In genomic region chr6:4521031-4521430, GRCm38 (mm10) we compare ENCODE assay signal across 20 mouse cellular contexts. TPM values are rescaled to one million over a fixed set of nuclear protein-coding genes. Genes with fewer than 3 reads are reported as not detected.
DNase-seq lines count a peak whose midpoint lies in the region; ATAC-seq lines count a peak whose summit lies in the region.
"Had no signal": no experiment of that assay in that cellular context is flagged by ENCODE, and none has a peak within 500 bp of the region (broad histone marks: within the 10 kb centered on the region; RNA-seq: fewer than 3 reads in every experiment).

No protein-coding gene starts in this region.

- no peak overlapping the region for H3K4me3 ChIP-seq in limb, embryonic 15.5 days
- H3K4me3 ChIP-seq in limb, embryonic 10.5 days: no peak overlapping the region
- H3K4me3 ChIP-seq in embryonic facial prominence, embryonic 14.5 days (ENCODE audit: low read depth, low read length): no peak overlapping the region
- H3K4me3 ChIP-seq: forebrain, embryonic 12.5 days; heart, embryonic 13.5 days; hindbrain, embryonic 15.5 days had no signal

- 70% methylated on average over 3 of the region's 3 CpGs for WGBS in limb, embryonic 15.5 days
- WGBS in limb, embryonic 10.5 days: 93% methylated on average over 3 of the region's 3 CpGs
- 66% methylated on average over 3 of the region's 3 CpGs for WGBS in embryonic facial prominence, embryonic 14.5 days

- no peak overlapping the region for H3K4me2 ChIP-seq in limb, embryonic 15.5 days
- H3K4me2 ChIP-seq in embryonic facial prominence, embryonic 14.5 days (ENCODE audit: low read depth, low read length): no peak overlapping the region
- H3K4me2 ChIP-seq: forebrain, embryonic 12.5 days; heart, embryonic 13.5 days; hindbrain, embryonic 15.5 days had no signal

- H3K27ac ChIP-seq in limb, embryonic 15.5 days: peak overlapping the region; percentile 79
- H3K27ac ChIP-seq in limb, embryonic 10.5 days: no peak overlapping the region
- H3K27ac ChIP-seq in embryonic facial prominence, embryonic 14.5 days (replicated peaks; ENCODE audit: low read depth, low read length): peak overlapping the region; percentile 49
- H3K27ac ChIP-seq: forebrain, embryonic 12.5 days; hindbrain, embryonic 15.5 days had no signal

- no peaks in the 10 kb centered on the region for H3K27me3 ChIP-seq in limb, embryonic 15.5 days
- no peaks in the 10 kb centered on the region for H3K27me3 ChIP-seq in limb, embryonic 10.5 days (ENCODE audit: low read depth, poor library complexity, severe bottlenecking)
- H3K27me3 ChIP-seq in embryonic facial prominence, embryonic 14.5 days (replicated peaks; ENCODE audit: control insufficient read depth, insufficient read depth, low read length): no peaks in the 10 kb centered on the region
- H3K27me3 ChIP-seq: forebrain, embryonic 12.5 days; heart, embryonic 13.5 days; hindbrain, embryonic 15.5 days had no signal

- H3K9me3 ChIP-seq in limb, embryonic 15.5 days: no peaks in the 10 kb centered on the region
- no peaks in the 10 kb centered on the region for H3K9me3 ChIP-seq in limb, embryonic 10.5 days (replicated peaks)
- no peaks in the 10 kb centered on the region for H3K9me3 ChIP-seq in embryonic facial prominence, embryonic 14.5 days (ENCODE audit: control insufficient read depth, low read length)
- H3K9me3 ChIP-seq: forebrain, embryonic 12.5 days; heart, embryonic 13.5 days; hindbrain, embryonic 15.5 days had no signal

- H3K9ac ChIP-seq in limb, embryonic 15.5 days: no peak overlapping the region
- H3K9ac ChIP-seq in embryonic facial prominence, embryonic 14.5 days (ENCODE audit: low read depth, low read length): no peak overlapping the region
- H3K9ac ChIP-seq: forebrain, embryonic 12.5 days; forebrain, postnatal 0 days; heart, embryonic 13.5 days; hindbrain, embryonic 15.5 days had no signal

- ATAC-seq in limb, embryonic 15.5 days (ENCODE audit: insufficient number of reproducible peaks, low FRiP score, low TSS enrichment, low read depth): no peak
- ATAC-seq in embryonic facial prominence, embryonic 14.5 days (ENCODE audit: low read depth): no peak
- ATAC-seq: forebrain, postnatal 0 days; intestine, embryonic 16.5 days had no signal

- DNase-seq in adrenal gland, adult 8-10 months: peak; percentile 50
- DNase-seq in adrenal gland, postnatal 4 days (ENCODE audit: low spot score in 2 of 2): no peak
- no peak for DNase-seq in limb, embryonic 10.5 days (ENCODE audit: low spot score)
- DNase-seq in embryonic facial prominence, embryonic 14.5 days (ENCODE audit: low spot score): no peak
- no peak for DNase-seq in ovary, postnatal 14 days (ENCODE audit: low spot score)
- no peak for DNase-seq in embryo, embryonic 9.5 days (ENCODE audit: extremely low spot score)
- DNase-seq in cerebellum, adult 9-11 months: no peak
- DNase-seq: cerebellum, adult 2 months; cerebellum, postnatal 14 days; embryo, embryonic 11 days; forebrain, postnatal 0 days; gastrocnemius, postnatal 36 days; heart, adult 11 months; heart, postnatal 36 days; kidney, adult 2 months had no signal

- peaks cover 16% of the 10 kb centered on the region for H3K4me1 ChIP-seq in limb, embryonic 15.5 days
- H3K4me1 ChIP-seq in limb, embryonic 10.5 days: no peaks in the 10 kb centered on the region
- H3K4me1 ChIP-seq in embryonic facial prominence, embryonic 14.5 days (ENCODE audit: control insufficient read depth, insufficient read depth, low read length): no peaks in the 10 kb centered on the region
- H3K4me1 ChIP-seq: forebrain, embryonic 12.5 days; heart, embryonic 13.5 days; hindbrain, embryonic 15.5 days had no signal

- H3K36me3 ChIP-seq in limb, embryonic 15.5 days: peaks cover 75% of the 10 kb centered on the region
- H3K36me3 ChIP-seq in limb, embryonic 10.5 days: peaks cover 98% of the 10 kb centered on the region
- peaks cover 90% of the 10 kb centered on the region for H3K36me3 ChIP-seq in embryonic facial prominence, embryonic 14.5 days (ENCODE audit: control insufficient read depth, insufficient read depth, low read length)
- H3K36me3 ChIP-seq: forebrain, embryonic 12.5 days; hindbrain, embryonic 15.5 days had no signal

RNA-seq across cellular contexts. Expression of gene Col1a2, which starts 16.4 kb away (rescaled TPM):
- total RNA-seq in adrenal gland, adult 8-10 months (2022): 10 to 100 TPM; 61.7 to 93.1 (median 71.1) TPM
- 100 to 1,000 TPM; 705 to 818 TPM for total RNA-seq in adrenal gland, postnatal 4 days (2021)
- polyA plus RNA-seq in limb, embryonic 15.5 days (2015; fragmentation: Nextera tagmentation; extraction: Ambion mirVana): 2,665 and 3,005 TPM in 2 replicates
- 109 and 248 TPM in 2 replicates for polyA plus RNA-seq in limb, embryonic 10.5 days (2016; fragmentation: Nextera tagmentation; extraction: Ambion mirVana)
- polyA plus RNA-seq in embryonic facial prominence, embryonic 14.5 days (2014; fragmentation: Nextera tagmentation; extraction: Ambion mirVana): 2,526 and 3,098 TPM in 2 replicates

Comparison
In these comparisons a context has a peak if more than half of its experiments do, and no peak if none do; other contexts are left out.
1. RNA of gene Col1a2, which starts 16.4 kb away (polyA plus RNA-seq): 2,526 to 3,098 TPM in embryonic facial prominence, embryonic 14.5 days and 2,665 to 3,005 TPM in limb, embryonic 15.5 days; 109 to 248 TPM in limb, embryonic 10.5 days; every median in the first group is over 10 times any median in the second.